Mouse (Mus musculus): ENCODE data around the gene Tsr3. TPM values are rescaled to one million over a fixed set of nuclear protein-coding genes. Genes with fewer than 3 reads are reported as not detected.
A peak's percentile ranks its signal among the peaks of the same experiment; 100 is the strongest.
"Not testable (repeated sequence)": the region's sequence is repeated elsewhere in the genome, so short reads cannot be mapped to it uniquely, and the experiment has no call there.

Gene Tsr3
- polyA plus RNA-seq, 1 experiment from 2014 or later = 86.4 TPM

GRCm38 (mm10) chr17:25222951-25223601, 16.9 kb upstream of the Tsr3 start:
- H3K27ac ChIP-seq = peak overlapping the region; percentile 66; the same call in 1 of the 2 replicates
- no peaks in the 10 kb centered on the region for H3K9me3 ChIP-seq
- H3K27me3 ChIP-seq (ENCODE audit: insufficient read depth, poor library complexity, severe bottlenecking) = peaks cover 11% of the 10 kb centered on the region
- H3K4me1 ChIP-seq (replicated peaks) = peaks cover 19% of the 10 kb centered on the region
- H3K4me3 ChIP-seq = peak overlapping the region; percentile 56
- H3K36me3 ChIP-seq = peaks cover 39% of the 10 kb centered on the region
- 52% methylated on average over 6 of the region's 6 CpGs for WGBS
- DNase-seq (ENCODE audit: low spot score) = no peak

- no peak overlapping the region for H3K27ac ChIP-seq
- peaks cover 19% of the 10 kb centered on the region for H3K4me1 ChIP-seq (replicated peaks)
- 89% methylated on average over 7 of the region's 7 CpGs for WGBS
- peaks cover 38% of the 10 kb centered on the region for H3K36me3 ChIP-seq
- no peaks in the 10 kb centered on the region for H3K9me3 ChIP-seq
- DNase-seq (ENCODE audit: low spot score) = no peak
- H3K4me3 ChIP-seq = no peak overlapping the region
- peaks cover 11% of the 10 kb centered on the region for H3K27me3 ChIP-seq (ENCODE audit: insufficient read depth, poor library complexity, severe bottlenecking)
These were observed 15.3 kb upstream of the Tsr3 start for GRCm38 (mm10) chr17:25224586-25225222.

- DNase-seq (ENCODE audit: low spot score) = no peak
- 84% methylated on average over 4 of the region's 4 CpGs for WGBS
- Histone ChIP-seq H3K9me3 (no peaks in the 10 kb centered on the region), H3K4me1 (replicated peaks) (peaks cover 19% of the 10 kb centered on the region), H3K36me3 (peaks cover 41% of the 10 kb centered on the region), H3K27ac (no peak overlapping the region), H3K27me3 (ENCODE audit: insufficient read depth, poor library complexity, severe bottlenecking) (peaks cover 10% of the 10 kb centered on the region), H3K4me3 (no peak overlapping the region)
These were observed 14.3 kb upstream of the Tsr3 start for GRCm38 (mm10) chr17:25225659-25226058.

GRCm38 (mm10) chr17:25227991-25228390, 12.0 kb upstream of the Tsr3 start:
- WGBS = 87% methylated on average over 5 of the region's 5 CpGs
- H3K9me3 ChIP-seq = no peaks in the 10 kb centered on the region
- no peaks in the 10 kb centered on the region for H3K4me1 ChIP-seq (replicated peaks)
- H3K36me3 ChIP-seq = peaks cover 50% of the 10 kb centered on the region
- no peak overlapping the region for H3K4me3 ChIP-seq
- H3K27ac ChIP-seq = no peak overlapping the region
- no peaks in the 10 kb centered on the region for H3K27me3 ChIP-seq (ENCODE audit: insufficient read depth, poor library complexity, severe bottlenecking)
- no peak for DNase-seq (ENCODE audit: low spot score)

- not testable (repeated sequence) for DNase-seq (ENCODE audit: low spot score); H3K27me3 ChIP-seq (ENCODE audit: insufficient read depth, poor library complexity, severe bottlenecking); H3K4me1 ChIP-seq (replicated peaks); H3K9me3 ChIP-seq; H3K27ac ChIP-seq; H3K4me3 ChIP-seq
- WGBS = 84% methylated on average over 17 of the region's 17 CpGs
- peaks cover 56% of the 10 kb centered on the region for H3K36me3 ChIP-seq
These were observed 9.8 kb upstream of the Tsr3 start for GRCm38 (mm10) chr17:25230014-25230655.

- Histone ChIP-seq H3K36me3 (peaks cover 56% of the 10 kb centered on the region), H3K27me3 (ENCODE audit: insufficient read depth, poor library complexity, severe bottlenecking) (no peaks in the 10 kb centered on the region), H3K9me3 (no peaks in the 10 kb centered on the region), H3K4me3 (no peak overlapping the region), H3K27ac (no peak overlapping the region), H3K4me1 (replicated peaks) (no peaks in the 10 kb centered on the region)
- DNase-seq (ENCODE audit: low spot score) = no peak
- WGBS = 94% methylated on average over 3 of the region's 3 CpGs
These were observed 9.3 kb upstream of the Tsr3 start for GRCm38 (mm10) chr17:25230700-25231099.

- not testable (repeated sequence) for H3K27ac ChIP-seq; H3K4me1 ChIP-seq (replicated peaks); H3K9me3 ChIP-seq; H3K27me3 ChIP-seq (ENCODE audit: insufficient read depth, poor library complexity, severe bottlenecking); DNase-seq (ENCODE audit: low spot score); H3K4me3 ChIP-seq
- 96% methylated on average over 7 of the region's 11 CpGs for WGBS
- H3K36me3 ChIP-seq = peaks cover 60% of the 10 kb centered on the region
These were observed 8.3 kb upstream of the Tsr3 start for GRCm38 (mm10) chr17:25231621-25232020.

- Histone ChIP-seq H3K27ac (no peak overlapping the region), H3K9me3 (no peaks in the 10 kb centered on the region), H3K4me3 (no peak overlapping the region), H3K36me3 (peaks cover 40% of the 10 kb centered on the region), H3K27me3 (ENCODE audit: insufficient read depth, poor library complexity, severe bottlenecking) (no peaks in the 10 kb centered on the region), H3K4me1 (replicated peaks) (peaks cover 9% of the 10 kb centered on the region)
- 87% methylated on average over 9 of the region's 9 CpGs for WGBS
- DNase-seq (ENCODE audit: low spot score) = no peak
These were observed 4.3 kb upstream of the Tsr3 start for GRCm38 (mm10) chr17:25235635-25236034.

GRCm38 (mm10) chr17:25243131-25243780, 3.3 kb downstream of the Tsr3 start:
- Histone ChIP-seq H3K36me3 (peaks cover 54% of the 10 kb centered on the region), H3K27ac (no peak overlapping the region), H3K4me1 (replicated peaks) (peaks cover 20% of the 10 kb centered on the region), H3K27me3 (ENCODE audit: insufficient read depth, poor library complexity, severe bottlenecking) (no peaks in the 10 kb centered on the region), H3K9me3 (no peaks in the 10 kb centered on the region), H3K4me3 (no peak overlapping the region)
- WGBS = 88% methylated on average over 11 of the region's 11 CpGs
- no peak for DNase-seq (ENCODE audit: low spot score)

GRCm38 (mm10) chr17:25244239-25244638, 4.3 kb downstream of the Tsr3 start:
- H3K9me3 ChIP-seq = no peaks in the 10 kb centered on the region
- H3K4me3 ChIP-seq = 0 out of 2 replicates have a peak overlapping the region, but pooled peaks have one; percentile 0
- peaks cover 54% of the 10 kb centered on the region for H3K36me3 ChIP-seq
- H3K27ac ChIP-seq = no peak overlapping the region
- WGBS = 81% methylated on average over 16 of the region's 16 CpGs
- H3K4me1 ChIP-seq (replicated peaks) = peaks cover 15% of the 10 kb centered on the region
- no peak for DNase-seq (ENCODE audit: low spot score)
- H3K27me3 ChIP-seq (ENCODE audit: insufficient read depth, poor library complexity, severe bottlenecking) = no peaks in the 10 kb centered on the region

GRCm38 (mm10) chr17:25248033-25248750, 8.2 kb downstream of the Tsr3 start:
- WGBS = 85% methylated on average over 18 of the region's 18 CpGs
- DNase-seq (ENCODE audit: low spot score) = no peak
- Histone ChIP-seq H3K36me3 (peaks cover 32% of the 10 kb centered on the region), H3K4me1 (replicated peaks) (peaks cover 14% of the 10 kb centered on the region), H3K27ac (no peak overlapping the region), H3K4me3 (no peak overlapping the region), H3K9me3 (no peaks in the 10 kb centered on the region), H3K27me3 (ENCODE audit: insufficient read depth, poor library complexity, severe bottlenecking) (0 out of 2 replicates have a peak, but pooled peaks cover under 1% of the 10 kb centered on the region)

- H3K27me3 ChIP-seq (ENCODE audit: insufficient read depth, poor library complexity, severe bottlenecking) = peaks cover 22% of the 10 kb centered on the region
- no peak for DNase-seq (ENCODE audit: low spot score)
- H3K4me1 ChIP-seq (replicated peaks) = peaks cover 30% of the 10 kb centered on the region
- H3K27ac ChIP-seq = no peak overlapping the region
- H3K36me3 ChIP-seq = peaks cover 11% of the 10 kb centered on the region
- no peaks in the 10 kb centered on the region for H3K9me3 ChIP-seq
- 83% methylated on average over 8 of the region's 8 CpGs for WGBS
- no peak overlapping the region for H3K4me3 ChIP-seq
These were observed 10.3 kb downstream of the Tsr3 start for GRCm38 (mm10) chr17:25250181-25250835.

Data from hindbrain, embryonic 10.5 days (tissue).